Mouse (Mus musculus) embryo, embryonic 11.5 days (tissue): ENCODE data around the gene Sept8.

ENCODE experiments used
- DNase-seq: peaks from one replicate; pipeline ENCODE4 v3.0.0-alpha.2; 2012; ENCODE audit warnings: low read depth, low spot score

The Sept8 gene

GRCm38 (mm10) chr11:53519207-53520121 is at the start of gene Sept8:
Gene Sept8 (plus strand): TSS chr11:53519257.
- DNase-seq: no peak

- no peak for DNase-seq
Observed at GRCm38 (mm10) chr11:53469294-53469967, 49.6 kb upstream of the Sept8 start.

GRCm38 (mm10) chr11:53469968-53470695 is 48.9 kb upstream of the Sept8 start, which contains the start of gene Gm9837:
Gene Gm9837 (minus strand): TSS chr11:53470479.
- peak; percentile 88 for DNase-seq

- DNase-seq: no peak
Observed at GRCm38 (mm10) chr11:53472709-53473108, 46.3 kb upstream of the Sept8 start.

GRCm38 (mm10) chr11:53475620-53476019 is 43.4 kb upstream of the Sept8 start:
- DNase-seq: no peak

- no peak for DNase-seq
Observed at GRCm38 (mm10) chr11:53477833-53478232, 41.2 kb upstream of the Sept8 start.

- DNase-seq: no peak
Observed at GRCm38 (mm10) chr11:53478383-53479170, 40.5 kb upstream of the Sept8 start.

GRCm38 (mm10) chr11:53479171-53479782 is 39.8 kb upstream of the Sept8 start:
- no peak for DNase-seq

- no peak for DNase-seq
Observed at GRCm38 (mm10) chr11:53479783-53480301, 39.2 kb upstream of the Sept8 start, which contains the start of the genes Gm9945 and Sowaha. Gene Gm9945 (plus strand): TSS chr11:53480166. Gene Sowaha (minus strand): TSS chr11:53480274.

- DNase-seq: no peak
Observed at GRCm38 (mm10) chr11:53481088-53481730, 37.8 kb upstream of the Sept8 start.

- DNase-seq: no peak
Observed at GRCm38 (mm10) chr11:53483159-53483891, 35.7 kb upstream of the Sept8 start.

GRCm38 (mm10) chr11:53485719-53486118 is 33.3 kb upstream of the Sept8 start:
- no peak for DNase-seq

GRCm38 (mm10) chr11:53486351-53486750 is 32.7 kb upstream of the Sept8 start:
- DNase-seq: no peak

- DNase-seq: no peak
Observed at GRCm38 (mm10) chr11:53486822-53487594, 32.0 kb upstream of the Sept8 start.

- DNase-seq: no peak
Observed at GRCm38 (mm10) chr11:53489007-53489406, 30.1 kb upstream of the Sept8 start.

GRCm38 (mm10) chr11:53489421-53489820 is 29.6 kb upstream of the Sept8 start:
- DNase-seq: no peak

GRCm38 (mm10) chr11:53491954-53492401 is 27.1 kb upstream of the Sept8 start:
- DNase-seq: no peak

GRCm38 (mm10) chr11:53493243-53493955 is 25.7 kb upstream of the Sept8 start:
- no peak for DNase-seq
